Mouse (Mus musculus) left cerebral cortex, postnatal 10 days (tissue): ENCODE data around the gene Med26. TPM values are rescaled to one million over a fixed set of nuclear protein-coding genes. Genes with fewer than 3 reads are reported as not detected.

Experiments used
- DNase-seq, 2 experiments: peaks; one replicate each; pipeline ENCODE4 v3.0.0; 2021 to 2022; ENCODE audit warnings: low spot score in 2 of 2, mixed read lengths in 1 of 2; ENCODE audit errors: extremely low spot score in 1 of 2
- intact Hi-C: fragments of 180-260 bp; cut with DNase I; formaldehyde crosslinking; loops from one replicate; pipeline ENCODE4 v1.15.1; 2025
- total RNA-seq, 2 experiments: library from RNA; stranded (reverse); gene quantifications; 2 replicates each; pipeline ENCODE4 v1.2.3; 2021

Gene Med26
- total RNA-seq, 2 experiments from 2014 or later, result 9.4 to 9.6 TPM

DNA sequence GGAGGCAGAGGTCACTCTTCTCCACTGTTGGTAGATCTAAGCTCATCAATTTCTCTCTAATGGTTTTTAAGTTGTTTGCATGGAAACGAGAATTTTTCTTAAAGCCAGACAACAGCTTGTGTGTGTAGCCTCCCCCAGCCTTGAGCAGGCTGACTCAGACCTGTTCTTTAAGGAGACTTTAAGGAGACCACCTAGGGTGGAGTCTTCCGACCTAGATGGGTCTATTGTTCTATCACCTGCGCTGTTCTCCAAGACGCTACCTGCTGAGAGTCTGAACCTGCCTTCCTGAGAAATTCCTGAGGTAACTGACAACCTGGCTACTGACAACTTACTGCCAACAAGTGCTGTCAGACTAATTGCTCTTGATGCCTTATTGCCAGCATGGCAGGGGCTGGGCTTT, 7.7 kb upstream of the Med26 start:
- intact Hi-C loops, result no loop called here
- no peak for DNase-seq

GRCm38 (mm10) chr8:72549314-72549892, 1.3 kb upstream of the Med26 start:
- no peak for DNase-seq
- intact Hi-C loops, result loop anchor here (5.0 kb wide), 1 partner anchor 57 kb away; the partner anchor contains the start of gene Slc35e1

GRCm38 (mm10) chr8:72548644-72549313, 709 bp upstream of the Med26 start:
- peak in 1 of 2 experiments; percentile 72 for DNase-seq
- intact Hi-C loops, result loop anchor here (5.0 kb wide), 1 partner anchor 56 kb away; the partner anchor contains the start of gene Slc35e1

GRCm38 (mm10) chr8:72547122-72547801, 808 bp downstream of the Med26 start:
- intact Hi-C loops, result loop anchor here (5.0 kb wide), 1 partner anchor 55 kb away; the partner anchor contains the start of gene Slc35e1
- DNase-seq, result no peak

DNA sequence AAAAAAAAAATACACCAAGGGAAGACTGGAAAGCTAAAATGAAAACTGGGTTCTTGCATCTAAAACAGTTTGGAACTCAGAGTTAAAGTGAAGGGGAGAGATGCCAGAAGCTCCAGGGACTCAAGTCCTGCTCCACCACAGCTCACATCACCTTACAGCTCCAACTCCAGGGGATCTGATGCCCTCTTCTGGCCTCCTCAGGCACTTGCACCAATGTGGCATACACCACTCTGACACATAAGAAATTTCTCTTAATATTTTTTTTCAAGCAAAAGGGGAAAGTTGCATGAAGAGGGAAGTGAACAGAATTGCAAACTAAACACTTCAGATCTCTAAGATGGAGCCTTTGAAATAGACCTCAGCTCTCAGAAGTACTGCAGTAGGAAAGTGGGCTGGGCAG, 8.8 kb downstream of the Med26 start:
- no peak for DNase-seq
- intact Hi-C loops, result no loop called here

DNA sequence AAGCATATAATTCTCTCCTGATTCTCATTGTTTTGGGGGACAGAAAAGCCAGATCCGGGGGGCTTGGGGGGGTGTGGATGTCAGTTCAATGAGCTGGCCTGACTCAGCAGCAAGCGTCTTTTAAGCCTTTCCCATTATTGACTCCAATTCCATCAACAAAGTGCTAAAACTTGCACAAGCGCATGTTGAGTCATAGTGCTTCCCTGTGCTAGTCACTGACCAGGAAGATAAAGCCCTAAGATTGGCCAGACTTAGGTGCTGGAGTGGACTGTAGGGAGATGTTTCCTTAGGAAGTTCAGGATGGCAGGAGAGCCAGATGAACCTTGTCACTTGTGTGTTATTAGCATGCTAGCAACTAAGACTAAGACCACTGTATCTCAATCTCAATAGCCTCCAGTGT, 13.2 kb downstream of the Med26 start:
- DNase-seq, result no peak
- intact Hi-C loops, result no loop called here

DNA sequence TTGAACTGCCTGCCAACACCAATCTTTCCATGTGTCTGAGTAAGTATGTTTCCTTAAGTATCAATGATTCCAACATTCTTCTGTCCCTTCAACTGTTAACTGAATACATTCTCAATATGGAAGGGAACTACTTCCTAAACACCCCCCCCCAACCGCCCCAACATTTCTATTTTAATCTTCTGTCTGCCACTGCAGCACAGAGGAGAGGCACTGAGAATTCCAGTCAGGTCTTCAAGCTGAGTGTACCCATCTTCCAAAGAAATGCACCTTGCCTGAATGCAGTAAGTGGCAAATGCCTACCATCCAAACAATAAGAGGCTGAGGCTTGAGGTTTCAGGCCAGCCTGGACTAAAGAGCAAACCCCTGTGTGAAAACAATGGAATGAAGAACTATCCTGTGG, 16.0 kb downstream of the Med26 start:
- DNase-seq, result no peak
- intact Hi-C loops, result no loop called here

- DNase-seq, result no peak
- intact Hi-C loops, result no loop called here
These were observed 26.2 kb downstream of the Med26 start for GRCm38 (mm10) chr8:72521888-72522287.

GRCm38 (mm10) chr8:72517421-72517988, 30.6 kb downstream of the Med26 start:
- intact Hi-C loops, result no loop called here

GRCm38 (mm10) chr8:72513158-72513557, 34.9 kb downstream of the Med26 start:
- DNase-seq, result no peak
- intact Hi-C loops, result no loop called here

More at GRCm38 (mm10) chr8:72517421-72517988, 30.6 kb downstream of the Med26 start:
- no peak for DNase-seq

GRCm38 (mm10) chr8:72512648-72513047, 35.4 kb downstream of the Med26 start:
- DNase-seq, result no peak
- intact Hi-C loops, result no loop called here

DNA sequence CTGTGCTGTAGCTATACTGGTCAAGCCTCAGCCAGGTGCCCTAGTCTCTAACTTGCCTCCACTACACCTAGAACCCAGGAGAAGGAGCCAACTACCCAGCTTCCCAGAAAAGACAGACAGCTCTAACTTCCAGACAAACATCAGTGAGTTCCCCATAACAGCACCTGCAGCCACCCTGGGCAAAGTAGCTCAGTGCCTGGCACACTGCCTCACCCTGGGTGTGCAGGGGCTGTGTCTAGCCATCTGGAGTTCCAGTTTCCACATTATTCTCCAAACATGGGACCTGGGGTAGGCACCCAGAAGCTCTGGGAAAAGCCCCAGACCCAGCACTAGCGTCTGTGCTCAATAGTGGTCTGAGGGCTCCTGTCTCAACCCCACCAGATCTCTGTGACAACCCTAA, 40.6 kb downstream of the Med26 start:
- intact Hi-C loops, result no loop called here
- DNase-seq, result no peak

GRCm38 (mm10) chr8:72504637-72505314, 43.3 kb downstream of the Med26 start:
- DNase-seq, result no peak
- intact Hi-C loops, result no loop called here

DNA sequence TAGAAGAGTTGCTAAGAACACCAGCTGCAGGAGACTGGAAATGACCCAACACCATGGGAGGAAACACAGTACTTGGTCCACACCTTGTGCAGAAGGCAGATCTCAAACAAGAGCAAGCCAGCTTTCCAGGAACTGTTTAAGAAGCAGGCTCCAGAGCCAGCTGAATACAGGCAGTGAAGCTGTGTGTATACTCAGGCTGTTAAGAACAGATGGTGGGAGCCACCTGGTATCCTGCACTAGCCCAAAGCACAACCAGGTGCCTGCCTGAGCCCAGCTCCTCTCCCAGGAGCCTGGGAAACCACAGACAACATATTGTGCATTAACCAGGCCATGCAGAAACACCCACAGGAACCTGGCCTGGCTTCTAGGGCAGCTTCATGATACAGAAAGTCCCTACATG, 43.9 kb downstream of the Med26 start:
- DNase-seq, result no peak
- intact Hi-C loops, result no loop called here

GRCm38 (mm10) chr8:72500521-72500931, 47.5 kb downstream of the Med26 start:
- intact Hi-C loops, result no loop called here
- DNase-seq, result no peak

- intact Hi-C loops, result no loop called here
- DNase-seq, result no peak
These were observed 48.4 kb downstream of the Med26 start for GRCm38 (mm10) chr8:72499521-72500284.

DNA sequence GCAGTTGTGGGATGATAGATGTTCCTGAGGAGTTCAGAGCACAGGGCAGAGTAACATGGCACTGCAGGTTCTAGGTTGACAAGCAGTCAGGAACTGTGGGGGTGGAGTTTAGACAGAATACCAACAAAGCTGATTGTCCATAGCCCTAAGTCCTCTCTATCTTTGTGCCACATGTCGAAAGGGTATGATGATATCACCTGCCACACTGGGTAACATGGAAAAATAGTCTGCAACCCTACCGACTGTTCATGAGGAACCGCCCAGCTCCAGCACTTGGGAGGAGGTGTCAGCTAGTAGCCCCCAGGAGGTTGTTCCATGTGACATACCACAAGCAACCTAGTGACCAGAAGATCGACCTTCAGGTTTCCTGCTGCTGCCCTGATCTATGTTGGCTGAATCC, 49.5 kb downstream of the Med26 start:
- DNase-seq, result no peak
- intact Hi-C loops, result no loop called here

DNA sequence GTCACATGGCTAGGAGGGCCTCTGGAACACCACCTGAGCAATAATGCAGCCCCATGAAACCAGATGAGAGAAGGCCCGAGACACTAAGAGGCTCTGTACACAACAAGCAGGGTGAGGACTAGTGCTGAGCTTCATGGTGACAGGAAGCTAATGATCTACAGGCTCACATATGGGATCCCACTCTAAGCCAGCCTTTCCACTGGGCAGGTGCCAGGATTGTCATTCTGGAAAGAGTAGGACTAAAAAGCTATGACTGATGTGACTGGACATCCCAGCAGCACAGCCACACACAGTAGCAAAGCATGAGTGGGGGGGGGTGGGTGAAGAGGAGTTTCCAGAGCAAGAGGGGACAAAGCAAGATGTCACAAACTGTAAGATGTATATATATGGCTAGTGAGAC, 50.2 kb downstream of the Med26 start:
- intact Hi-C loops, result no loop called here

More for the DNA sequence above, 50.2 kb downstream of the Med26 start:
- no peak for DNase-seq
